Mouse (Mus musculus) ES-E14 (cell line): ENCODE data around the gene Med6.

Source experiments
- HCFC1 ChIP-seq: IDR thresholded peaks from 2 replicates; pipeline ENCODE4 v1.6.1; 2012; ENCODE audit warnings: low read length, inconsistent platforms, borderline replicate concordance; ENCODE audit not compliant: insufficient read depth
- MAFK ChIP-seq: IDR thresholded peaks from 2 replicates; pipeline ENCODE4 v1.6.1; 2014; ENCODE audit warnings: mild to moderate bottlenecking, low read depth, low read length, inconsistent platforms; ENCODE audit not compliant: insufficient read depth
- ZNF384 ChIP-seq: IDR thresholded peaks from 2 replicates; pipeline ENCODE4 v1.6.1; 2012; ENCODE audit warnings: low read depth, low read length, inconsistent platforms

DNA sequence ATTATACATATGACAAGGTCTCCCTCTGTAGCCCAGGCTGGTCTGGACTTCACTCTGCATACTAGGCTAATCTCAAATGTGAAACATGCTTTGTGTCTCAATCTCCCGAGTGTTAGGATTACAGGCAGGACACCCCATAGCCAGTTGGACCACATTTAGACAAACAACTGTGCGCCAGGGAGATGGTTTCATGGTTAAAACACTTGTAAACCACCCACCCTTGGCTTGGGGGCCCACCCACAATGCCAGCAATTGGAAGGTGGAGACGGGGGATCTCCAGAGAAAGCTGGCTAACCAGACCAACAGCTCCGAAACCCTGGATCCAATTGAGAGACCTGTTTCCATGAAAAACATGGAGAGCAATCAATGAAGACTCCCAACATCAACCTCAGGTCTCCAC is 33.3 kb upstream of the Med6 start:
- TF ChIP-seq HCFC1 (no peak), MAFK (no peak), ZNF384 (no peak)
